Mouse (Mus musculus) sigmoid colon, adult 10 weeks (tissue): Measurements from ENCODE around the gene Polr3g. TPM values are rescaled to one million over a fixed set of nuclear protein-coding genes. Genes with fewer than 3 reads are reported as not detected.

ENCODE experiments used
- polyA plus RNA-seq: library from polyadenylated mRNA; stranded (reverse); fragments of 350-450 nt; fragmentation: Illumina TruSeq; extraction: RNeasy Lipid Tissue Mini Kit (QIAGEN cat#74804); gene quantifications from one replicate; pipeline ENCODE4 v1.2.3, GENCODE M21; 2014; ENCODE audit warnings: low read depth, low replicate concordance

Gene Polr3g
- polyA plus RNA-seq = 26.1 TPM

DNA sequence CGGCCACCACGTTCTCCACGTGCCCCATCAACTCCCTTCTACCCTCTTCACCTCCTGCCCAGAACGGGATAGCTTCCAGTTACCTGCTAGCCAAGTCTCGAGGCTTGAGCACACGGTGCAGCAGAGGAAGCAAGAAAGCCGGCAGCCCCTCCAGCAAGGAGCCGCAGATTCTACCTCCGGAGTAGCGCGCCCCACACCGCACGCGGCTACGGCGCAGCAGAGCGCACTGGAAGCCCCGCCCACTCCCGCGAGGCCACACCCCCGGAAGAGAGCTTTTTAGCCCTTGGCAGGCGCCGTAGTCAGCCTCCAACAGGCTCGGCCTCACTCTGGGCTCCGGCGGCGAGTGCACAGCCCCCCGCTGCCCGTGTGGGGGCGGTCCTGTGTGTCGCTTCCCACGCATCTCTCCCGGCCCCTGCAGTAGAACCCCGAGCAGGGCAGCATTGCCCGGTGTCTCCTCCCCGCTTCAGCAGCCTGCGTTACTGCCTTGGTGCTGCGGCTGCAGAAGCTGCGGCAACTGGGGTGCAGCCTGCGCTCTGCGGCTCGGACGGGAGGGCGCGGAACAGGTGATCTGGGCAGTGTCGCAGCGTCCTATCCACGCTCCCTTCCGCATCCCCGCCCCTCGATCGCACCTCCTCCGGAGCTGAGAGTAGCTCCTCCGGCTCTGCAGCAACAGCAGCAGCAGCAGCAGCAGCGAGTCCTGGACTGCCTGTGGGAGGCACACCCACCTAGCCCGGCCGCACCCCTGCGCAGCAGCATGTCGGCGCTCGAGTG lies at the start of gene Polr3g, which contains the start of gene Mblac2:
Gene Polr3g, minus strand, starts transcription at position 239 of the 771 bp plus-strand sequence.
Gene Mblac2, plus strand, starts transcription at position 567 of the 771 bp plus-strand sequence.

DNA sequence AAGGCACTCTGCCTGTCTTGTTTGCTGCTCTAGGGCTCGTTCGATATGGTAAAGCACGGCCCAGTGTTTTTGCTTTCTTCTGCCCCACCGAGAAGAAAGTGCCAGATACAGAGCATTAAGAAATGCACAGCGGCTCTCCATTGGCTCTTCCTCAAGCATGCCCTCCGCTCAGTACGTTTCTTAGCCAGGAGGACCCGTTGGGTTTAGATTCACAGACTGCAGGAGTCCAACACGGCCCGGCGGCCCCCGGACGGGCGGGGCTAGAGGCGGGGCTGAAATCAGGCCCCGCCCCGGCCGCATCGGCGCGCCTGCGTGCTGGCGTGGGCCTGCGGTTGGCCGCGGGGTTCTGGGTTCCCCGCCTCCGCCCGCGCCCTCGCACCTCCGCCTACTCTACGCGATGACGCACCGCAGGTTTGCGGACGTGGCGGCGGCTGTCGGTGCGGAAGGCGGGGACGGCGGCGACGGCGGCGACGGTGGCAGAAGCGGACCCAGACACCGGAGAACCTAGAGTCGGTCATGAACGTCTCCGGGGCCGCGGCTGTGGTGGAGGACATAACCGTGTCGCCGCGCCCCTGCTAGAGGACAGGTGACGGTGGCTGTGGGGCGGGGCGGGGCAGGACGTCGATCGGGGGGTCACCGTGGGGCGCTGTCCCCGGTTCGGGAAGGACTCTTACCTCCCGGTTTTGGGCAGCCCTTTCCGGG lies 53.3 kb downstream of the Polr3g start, which contains the start of gene Lysmd3:
Gene Lysmd3, plus strand, starts transcription at position 313 of the 702 bp plus-strand sequence.

DNA sequence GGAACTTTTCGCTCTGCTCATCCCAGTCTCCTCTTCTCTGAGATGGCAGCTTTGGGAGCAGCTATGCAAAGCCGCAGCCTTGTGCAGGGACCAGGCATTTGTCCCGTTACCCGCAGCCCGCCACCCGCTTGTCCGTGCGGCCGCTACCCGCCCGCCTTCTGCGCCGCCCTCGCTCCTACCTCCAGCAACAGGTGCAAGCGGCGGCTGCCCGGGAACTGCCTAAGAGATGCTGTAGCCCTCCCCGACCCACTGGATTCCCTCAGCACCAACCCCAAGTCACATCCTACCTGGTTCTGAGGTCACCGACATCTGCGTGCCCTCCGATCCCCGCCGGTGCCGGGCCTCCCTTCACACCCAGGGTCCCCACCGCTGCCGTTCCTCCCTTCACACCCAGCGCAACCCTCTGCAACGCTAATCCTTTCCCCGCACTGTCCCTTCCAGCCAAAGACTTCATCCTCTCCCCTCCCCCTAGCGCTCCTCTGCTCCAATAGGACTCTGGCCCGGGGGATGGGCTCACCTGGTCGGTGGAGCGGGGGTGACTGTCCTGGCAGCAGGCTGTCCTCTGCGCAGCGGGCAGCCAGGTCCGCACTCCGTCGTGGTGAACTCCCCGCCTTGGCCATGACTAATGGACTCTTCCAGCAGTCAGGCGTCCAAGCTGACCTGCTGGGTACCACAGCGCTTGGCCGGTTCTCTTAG lies 77.9 kb downstream of the Polr3g start, which contains the start of gene Adgrv1:
Gene Adgrv1, minus strand, starts transcription at position 435 of the 696 bp plus-strand sequence.

Other genes starting within 250 kb of the Polr3g start
- 1.7 TPM for gene Adgrv1, start 77.9 kb downstream of the Polr3g start, polyA plus RNA-seq
- 109 TPM for gene Lysmd3, start 53.4 kb downstream of the Polr3g start, polyA plus RNA-seq
- 18.7 TPM for gene Mblac2, start 328 bp upstream of the Polr3g start, polyA plus RNA-seq
- 259 TPM for gene Cetn3, start 72.1 kb upstream of the Polr3g start, polyA plus RNA-seq